Mouse (Mus musculus): ENCODE data around the gene Usp31. TPM values are rescaled to one million over a fixed set of nuclear protein-coding genes. Genes with fewer than 3 reads are reported as not detected.

Usp31 gene
- total RNA-seq, 2 experiments from 2014 or later, result 8.1 to 9.7 TPM

GRCm38 (mm10) chr7:121677105-121677753, 29.8 kb downstream of the Usp31 start:
- DNase-seq (ENCODE audit: low spot score), result no peak
- intact Hi-C loops (cut with DNase I), result no loop called here

GRCm38 (mm10) chr7:121660705-121661104, 46.3 kb downstream of the Usp31 start:
- intact Hi-C loops (cut with DNase I), result no loop called here
- no peak for DNase-seq (ENCODE audit: low spot score)

GRCm38 (mm10) chr7:121658866-121659265, 48.2 kb downstream of the Usp31 start:
- intact Hi-C loops (cut with DNase I), result no loop called here
- DNase-seq (ENCODE audit: low spot score), result no peak

GRCm38 (mm10) chr7:121654675-121655074, 52.4 kb downstream of the Usp31 start:
- intact Hi-C loops (cut with DNase I), result no loop called here
- no peak for DNase-seq (ENCODE audit: low spot score)

- no peak for DNase-seq (ENCODE audit: low spot score)
- intact Hi-C loops (cut with DNase I), result no loop called here
These were observed 54.4 kb downstream of the Usp31 start for GRCm38 (mm10) chr7:121652629-121653028.

GRCm38 (mm10) chr7:121650724-121651123, 56.3 kb downstream of the Usp31 start:
- DNase-seq (ENCODE audit: low spot score), result no peak
- intact Hi-C loops (cut with DNase I), result no loop called here

GRCm38 (mm10) chr7:121640998-121641762, 65.9 kb downstream of the Usp31 start:
- DNase-seq (ENCODE audit: low spot score), result no peak
- intact Hi-C loops (cut with DNase I), result loop anchor here (2.0 kb wide), 2 partner anchors 382 to 480 kb away; no protein-coding TSS in a partner anchor

- intact Hi-C loops (cut with DNase I), result no loop called here
- DNase-seq (ENCODE audit: low spot score), result no peak
These were observed 70.3 kb downstream of the Usp31 start for GRCm38 (mm10) chr7:121636732-121637131.

- intact Hi-C loops (cut with DNase I), result no loop called here
- no peak for DNase-seq (ENCODE audit: low spot score)
These were observed 72.8 kb downstream of the Usp31 start for GRCm38 (mm10) chr7:121634236-121634635.

- no peak for DNase-seq (ENCODE audit: low spot score)
These were observed 84.1 kb downstream of the Usp31 start for GRCm38 (mm10) chr7:121622835-121623420.

GRCm38 (mm10) chr7:121622433-121622832, 84.6 kb downstream of the Usp31 start:
- intact Hi-C loops (cut with DNase I), result no loop called here
- no peak for DNase-seq (ENCODE audit: low spot score)

More at GRCm38 (mm10) chr7:121622835-121623420, 84.1 kb downstream of the Usp31 start:
- intact Hi-C loops (cut with DNase I), result no loop called here

GRCm38 (mm10) chr7:121601697-121602096, 105.4 kb downstream of the Usp31 start:
- no peak for DNase-seq (ENCODE audit: low spot score)
- intact Hi-C loops (cut with DNase I), result no loop called here

GRCm38 (mm10) chr7:121596401-121596800, 110.7 kb downstream of the Usp31 start:
- DNase-seq (ENCODE audit: low spot score), result no peak
- intact Hi-C loops (cut with DNase I), result no loop called here

- no peak for DNase-seq (ENCODE audit: low spot score)
- intact Hi-C loops (cut with DNase I), result no loop called here
These were observed 111.6 kb downstream of the Usp31 start for GRCm38 (mm10) chr7:121595496-121595895.

- intact Hi-C loops (cut with DNase I), result no loop called here
- DNase-seq (ENCODE audit: low spot score), result no peak
These were observed 112.0 kb downstream of the Usp31 start for GRCm38 (mm10) chr7:121595085-121595484.

- DNase-seq (ENCODE audit: low spot score), result no peak
- intact Hi-C loops (cut with DNase I), result no loop called here
These were observed 112.4 kb downstream of the Usp31 start for GRCm38 (mm10) chr7:121594623-121595022.

Other genes with a start within 250 kb of the Usp31 start
- not detected for gene Scnn1g, start 27.2 kb upstream of the Usp31 start, total RNA-seq (2021)
- not detected for gene Scnn1b, start 157.8 kb upstream of the Usp31 start, total RNA-seq (2021)